Mouse (Mus musculus): ENCODE data around the gene Lrrc3b.

The Lrrc3b gene

DNA sequence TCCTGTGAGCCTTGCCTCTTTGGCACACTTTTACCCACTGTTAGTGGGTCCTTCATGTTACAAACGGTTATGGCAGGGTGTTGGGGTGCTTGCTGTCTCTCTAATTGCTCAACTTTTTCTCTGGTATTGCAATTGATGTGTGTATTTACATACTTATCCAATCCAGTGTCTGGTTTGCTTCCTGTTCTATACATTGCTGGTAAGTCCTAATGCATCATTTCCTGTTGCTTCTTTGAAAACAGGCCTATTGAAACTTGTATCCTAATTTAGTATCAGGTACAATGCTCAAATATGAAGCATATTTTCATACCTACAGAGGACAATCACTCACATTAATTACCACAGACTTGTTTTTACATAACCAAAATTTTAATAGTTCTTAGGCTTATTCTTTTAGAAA lies 107.4 kb downstream of the Lrrc3b start:
- DNase-seq (ENCODE audit: low read depth, low spot score): no peak

DNA sequence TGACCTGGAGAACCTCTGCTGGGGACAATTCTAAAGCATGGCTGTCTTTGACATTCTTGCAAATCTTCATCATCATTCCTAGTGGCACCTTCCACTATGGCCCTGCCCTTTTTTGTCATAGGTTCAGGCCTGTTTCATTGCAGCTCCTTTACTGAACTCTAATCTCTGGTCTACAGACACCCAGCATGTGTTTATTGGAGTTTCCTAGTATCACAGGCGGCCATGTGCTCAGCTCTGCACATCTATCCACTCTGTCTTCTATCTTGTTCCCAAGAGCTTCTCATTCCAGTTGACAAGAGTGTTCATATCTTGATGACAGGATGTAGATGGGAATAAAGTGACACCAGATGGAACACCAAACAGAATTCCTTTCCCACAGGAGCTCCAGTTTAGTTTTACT lies 108.6 kb downstream of the Lrrc3b start:
- DNase-seq (ENCODE audit: low read depth, low spot score): no peak

DNA sequence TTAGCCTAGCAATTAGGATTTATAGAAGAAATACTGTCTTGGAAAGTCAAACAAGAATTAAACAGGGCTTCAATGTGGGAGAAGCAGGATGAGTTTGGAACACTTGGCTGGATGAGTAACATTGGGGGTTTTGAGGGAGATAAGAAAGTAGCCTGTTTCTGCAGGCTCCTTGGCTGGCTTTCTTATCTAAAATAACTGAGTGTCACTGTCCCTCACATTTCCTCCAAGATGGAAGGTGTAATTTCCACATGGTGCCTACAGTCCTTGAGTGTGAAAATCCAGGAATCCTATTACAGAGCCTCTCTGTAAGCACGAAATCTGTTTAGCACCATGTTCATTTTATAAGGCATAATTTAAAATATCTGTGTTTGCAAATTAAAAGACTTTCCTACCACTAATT lies 112.9 kb downstream of the Lrrc3b start:
- DNase-seq (ENCODE audit: low read depth, low spot score): no peak

DNA sequence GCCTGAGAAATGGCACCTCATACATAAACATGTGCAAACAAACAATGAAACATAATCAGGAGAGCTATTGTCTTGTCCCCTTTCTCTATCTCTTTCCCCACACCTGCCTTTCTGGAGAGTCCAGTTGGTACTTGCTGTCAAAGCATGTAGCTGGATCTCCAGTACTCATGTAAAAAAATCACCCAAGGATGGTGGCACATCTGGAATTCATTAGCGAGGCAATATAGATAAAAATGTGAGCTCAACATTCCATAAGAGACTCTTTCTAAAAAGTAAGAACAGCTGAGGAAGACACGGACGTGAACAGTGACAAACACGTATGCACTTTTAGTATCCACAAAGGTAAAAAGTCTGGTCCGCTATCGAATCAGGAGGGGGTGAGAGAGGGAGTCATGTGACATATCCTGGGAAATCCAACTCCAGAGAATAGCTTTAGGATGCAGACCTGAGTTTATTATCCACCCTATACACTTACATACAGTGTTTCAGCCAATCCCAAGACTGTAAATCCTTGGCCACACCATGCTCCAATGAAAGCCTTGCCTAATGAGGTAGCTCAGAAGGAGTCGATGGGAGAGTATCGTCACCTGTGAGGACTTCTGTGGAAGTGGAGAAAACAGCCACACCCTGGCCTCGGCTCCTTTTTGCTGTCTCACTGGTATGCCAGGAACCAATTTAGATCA lies 116.2 kb downstream of the Lrrc3b start:
- no peak for DNase-seq (ENCODE audit: low read depth, low spot score)

DNA sequence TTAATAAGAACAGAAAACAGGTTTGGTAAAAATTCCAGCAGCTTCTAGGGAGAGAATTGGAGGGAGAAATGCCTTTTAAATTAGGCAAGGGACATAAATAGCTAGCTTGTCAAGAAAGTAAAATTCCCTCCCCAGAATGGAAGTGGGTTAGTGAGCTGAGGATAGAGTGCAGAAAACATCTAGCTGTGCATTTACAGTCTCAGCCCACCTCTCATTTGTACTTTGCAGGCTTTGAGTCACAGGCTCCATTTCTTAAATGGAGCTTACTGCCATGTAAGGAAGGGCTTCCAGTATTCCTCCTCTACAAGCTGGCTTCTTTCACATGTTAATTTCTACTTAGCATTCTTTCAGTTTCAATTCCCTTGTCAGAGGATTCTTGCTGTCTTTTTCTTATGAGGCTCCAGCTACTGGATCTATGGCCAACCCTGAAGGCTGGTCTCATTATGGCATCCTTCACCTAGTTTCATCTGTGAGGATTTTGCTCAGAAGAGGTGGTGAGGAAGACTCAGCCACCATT lies 119.3 kb downstream of the Lrrc3b start:
- no peak for DNase-seq (ENCODE audit: low read depth, low spot score)

DNA sequence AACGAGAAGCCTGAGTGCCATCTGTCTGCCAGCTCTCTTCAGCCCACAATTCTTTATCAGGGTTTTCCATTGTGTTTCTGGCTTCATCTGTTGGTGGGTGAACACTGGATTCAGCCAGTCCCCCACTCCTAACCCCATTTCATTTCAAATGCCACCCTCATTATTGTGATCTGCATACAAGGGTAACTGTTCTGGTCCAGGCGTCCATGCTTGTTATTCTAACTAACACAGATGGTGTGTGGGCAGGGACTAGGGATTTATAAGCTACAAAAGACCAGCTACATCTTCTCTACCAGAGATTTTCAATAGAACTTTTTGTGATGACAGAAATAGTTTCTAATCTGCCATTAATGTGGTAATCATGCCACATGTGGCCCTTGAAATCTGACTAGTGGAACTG lies 130.2 kb downstream of the Lrrc3b start:
- no peak for DNase-seq (ENCODE audit: low read depth, low spot score)
